Mouse (Mus musculus) thymus, postnatal 0 days (tissue): ENCODE data around the gene Brwd1. TPM values are rescaled to one million over a fixed set of nuclear protein-coding genes. Genes with fewer than 3 reads are reported as not detected.
A peak's percentile ranks its signal among the peaks of the same experiment; 100 is the strongest.
"Not testable (repeated sequence)": the region's sequence is repeated elsewhere in the genome, so short reads cannot be mapped to it uniquely, and the experiment has no call there.

Experiments
- DNase-seq: peaks from one replicate; pipeline ENCODE4 v3.0.0-alpha.2; 2015; ENCODE audit warnings: low spot score
- polyA plus RNA-seq: library from polyadenylated mRNA; unstranded; fragments of >200 nt; fragmentation: Nextera tagmentation; extraction: Ambion mirVana; gene quantifications from 2 replicates; pipeline ENCODE4 v1.2.1, GENCODE M21; 2015

The Brwd1 gene
- polyA plus RNA-seq: 56.8 and 62.9 TPM in 2 replicates

GRCm38 (mm10) chr16:96082301-96083178 is at the start of gene Brwd1:
Gene Brwd1 (minus strand): TSS chr16:96082526.
- peak; percentile 95 for DNase-seq

GRCm38 (mm10) chr16:96128466-96128865 is 46.1 kb upstream of the Brwd1 start:
- DNase-seq: no peak

DNA sequence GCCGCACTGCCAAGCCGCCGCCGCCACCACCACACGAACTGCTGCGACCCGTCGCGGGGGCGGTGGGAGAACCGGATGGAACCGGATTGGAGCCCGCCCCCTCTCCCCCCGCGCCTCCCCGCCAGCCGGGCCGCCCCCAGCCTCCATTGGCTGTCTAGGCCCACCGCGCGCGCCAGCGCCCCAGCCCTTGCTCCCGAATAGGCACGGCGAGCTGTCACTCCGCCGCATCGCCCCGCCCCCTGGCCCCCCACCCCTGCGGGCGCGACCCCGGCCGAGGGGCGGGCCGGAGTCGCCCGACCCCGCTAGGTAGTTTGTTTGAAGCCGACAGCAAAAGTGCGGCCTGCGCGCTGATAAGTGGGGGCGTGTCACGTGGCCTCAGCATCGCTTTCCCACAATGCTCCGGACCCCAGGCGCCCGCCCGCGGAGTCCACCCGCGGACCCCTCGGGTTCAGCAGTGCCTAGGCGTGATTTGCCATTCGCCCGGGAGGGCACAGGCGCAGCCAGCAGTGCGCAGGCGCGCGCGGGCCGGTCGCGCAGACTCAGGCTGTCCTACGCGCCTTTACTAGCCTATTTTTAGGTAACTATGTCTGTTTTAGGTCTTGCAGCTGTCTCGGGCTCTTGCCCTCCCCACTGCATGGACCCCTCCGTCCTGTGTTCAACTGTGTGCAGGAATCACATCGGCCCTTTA is 45.5 kb upstream of the Brwd1 start, which contains the start of gene Hmgn1:
Gene Hmgn1 (minus strand): TSS at position 73 of the 688 bp plus-strand sequence.
- DNase-seq: peak; percentile 92

- no peak for DNase-seq
Measured at GRCm38 (mm10) chr16:96127288-96127656, 44.9 kb upstream of the Brwd1 start.

DNA sequence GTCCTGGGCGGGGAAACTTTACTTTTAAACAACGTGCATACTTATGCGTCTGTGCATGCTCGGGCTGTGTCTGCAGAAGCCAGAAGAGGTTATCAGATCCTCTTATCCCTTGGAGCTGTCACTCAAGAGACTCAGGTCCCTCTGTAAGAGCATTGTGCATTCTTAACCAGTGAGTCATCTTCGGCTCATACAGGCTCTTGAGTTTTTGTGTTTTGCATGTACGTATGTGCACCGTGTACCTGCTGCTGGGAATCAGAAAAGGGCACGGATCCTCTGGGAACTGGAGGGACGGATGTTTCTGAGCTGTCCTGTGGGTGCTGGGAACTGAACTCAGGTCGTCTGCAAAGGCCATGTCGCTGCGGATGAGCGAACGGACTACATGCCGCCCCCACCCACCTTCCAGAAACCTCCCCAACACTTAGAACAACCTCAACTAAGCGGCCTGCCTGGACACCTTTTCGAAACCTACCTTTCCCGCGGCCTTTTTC is 44.4 kb upstream of the Brwd1 start:
- DNase-seq: peak; percentile 7

DNA sequence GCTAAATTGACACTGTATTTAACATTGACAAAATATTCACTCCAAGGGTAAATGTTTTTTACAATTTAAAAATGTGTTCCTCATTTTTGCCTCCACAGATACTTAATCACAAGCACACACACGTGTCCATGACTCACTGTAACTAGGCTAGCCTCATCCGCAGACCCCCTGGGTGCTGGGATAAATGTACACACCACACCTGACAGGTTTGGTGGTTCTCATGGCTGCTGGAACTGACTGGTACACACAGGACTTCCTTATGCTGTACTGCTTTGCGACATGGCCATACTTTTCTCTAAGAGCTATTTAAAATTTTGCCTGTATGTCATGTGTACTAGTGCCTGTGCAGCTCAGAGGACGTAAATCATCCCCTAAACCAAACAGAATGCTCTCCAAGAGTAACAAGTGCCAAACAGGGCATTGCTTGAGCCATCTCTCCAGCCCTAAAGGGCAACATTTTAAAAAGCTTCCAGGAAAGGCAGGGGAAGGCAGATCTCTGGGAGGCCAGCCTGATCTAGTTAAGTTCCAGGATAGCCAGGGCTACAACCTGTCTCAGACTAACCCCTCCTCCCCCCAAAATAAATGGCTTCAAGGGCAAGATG is 37.8 kb upstream of the Brwd1 start:
- DNase-seq: no peak

DNA sequence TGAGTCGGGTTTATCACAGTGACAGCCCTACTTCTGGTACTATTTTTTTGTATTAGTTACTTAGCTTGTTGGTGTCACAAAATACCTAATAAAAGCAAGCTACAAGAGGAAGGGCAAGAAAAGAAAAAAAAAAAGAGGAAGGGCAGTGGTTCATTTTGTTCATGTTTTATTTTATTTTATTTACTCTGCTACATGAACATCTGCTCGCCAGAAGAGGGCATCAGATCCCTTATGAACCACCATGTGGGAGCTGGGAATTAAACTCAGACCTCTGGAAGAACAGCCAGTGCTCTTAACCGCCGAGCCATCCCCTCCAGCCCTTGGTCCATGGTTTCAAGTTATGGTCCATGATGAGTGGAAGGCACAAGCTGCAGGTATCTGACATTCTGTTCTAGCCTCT is 32.4 kb upstream of the Brwd1 start:
- DNase-seq: no peak

- DNase-seq: no peak
Measured at GRCm38 (mm10) chr16:96112769-96113168, 30.4 kb upstream of the Brwd1 start.

DNA sequence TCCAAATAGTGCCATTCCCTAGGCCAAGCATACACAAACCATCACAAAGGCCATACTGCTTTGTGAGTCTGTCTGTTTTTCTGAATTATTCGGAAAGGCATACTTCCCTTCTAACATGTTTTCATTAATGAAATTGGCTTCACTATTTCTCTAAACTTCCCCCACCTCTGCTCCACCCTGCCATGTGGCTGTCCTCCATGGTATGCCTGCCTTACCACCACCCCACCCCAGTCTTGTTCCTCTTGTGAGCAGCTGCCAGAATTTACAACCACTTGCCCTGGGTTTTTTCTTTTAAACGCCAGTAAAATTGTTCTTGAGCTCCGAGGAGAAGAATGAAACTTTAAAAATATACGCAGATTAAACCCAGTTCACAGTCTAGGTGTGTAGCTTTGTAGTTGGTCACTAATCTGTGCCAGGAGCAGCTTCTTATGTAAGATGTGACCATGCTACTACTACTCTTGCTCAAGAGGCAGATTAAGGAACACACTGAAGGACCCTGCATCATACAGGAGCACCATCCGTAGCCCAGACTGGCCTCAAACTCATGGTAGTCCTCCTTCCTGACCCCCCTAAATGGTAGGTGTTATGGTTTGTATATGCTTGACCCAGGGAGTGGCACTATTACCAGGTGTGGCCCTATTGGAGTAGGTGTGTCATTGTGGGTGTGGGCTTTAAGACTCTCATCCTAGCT is 28.5 kb upstream of the Brwd1 start:
- no peak for DNase-seq

GRCm38 (mm10) chr16:96109673-96110072 is 27.3 kb upstream of the Brwd1 start:
- DNase-seq: no peak

- peak; percentile 42 for DNase-seq
Measured at GRCm38 (mm10) chr16:96103036-96103435, 20.7 kb upstream of the Brwd1 start.

DNA sequence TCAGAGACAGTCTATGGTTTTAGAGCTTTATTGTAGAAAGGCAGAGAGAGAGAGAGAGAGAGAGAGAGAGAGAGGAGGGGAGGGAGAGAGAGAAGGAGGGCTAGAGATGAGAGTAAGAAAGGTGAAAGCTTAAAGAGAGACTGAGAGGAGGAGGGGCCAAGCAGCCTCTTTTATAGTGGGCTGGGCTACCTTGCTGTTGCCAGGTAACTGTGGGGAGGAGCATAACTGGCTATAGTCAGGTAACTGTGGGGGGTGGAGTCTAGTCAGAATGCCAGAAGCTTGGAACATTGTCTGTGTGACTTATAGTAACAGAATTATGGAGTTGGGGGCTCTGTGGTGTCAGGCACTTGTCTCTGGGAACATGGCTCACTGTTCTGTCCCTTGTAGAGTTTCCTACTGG is 15.5 kb upstream of the Brwd1 start:
- not testable (repeated sequence) for DNase-seq

GRCm38 (mm10) chr16:96095966-96096365 is 13.6 kb upstream of the Brwd1 start:
- DNase-seq: no peak

DNA sequence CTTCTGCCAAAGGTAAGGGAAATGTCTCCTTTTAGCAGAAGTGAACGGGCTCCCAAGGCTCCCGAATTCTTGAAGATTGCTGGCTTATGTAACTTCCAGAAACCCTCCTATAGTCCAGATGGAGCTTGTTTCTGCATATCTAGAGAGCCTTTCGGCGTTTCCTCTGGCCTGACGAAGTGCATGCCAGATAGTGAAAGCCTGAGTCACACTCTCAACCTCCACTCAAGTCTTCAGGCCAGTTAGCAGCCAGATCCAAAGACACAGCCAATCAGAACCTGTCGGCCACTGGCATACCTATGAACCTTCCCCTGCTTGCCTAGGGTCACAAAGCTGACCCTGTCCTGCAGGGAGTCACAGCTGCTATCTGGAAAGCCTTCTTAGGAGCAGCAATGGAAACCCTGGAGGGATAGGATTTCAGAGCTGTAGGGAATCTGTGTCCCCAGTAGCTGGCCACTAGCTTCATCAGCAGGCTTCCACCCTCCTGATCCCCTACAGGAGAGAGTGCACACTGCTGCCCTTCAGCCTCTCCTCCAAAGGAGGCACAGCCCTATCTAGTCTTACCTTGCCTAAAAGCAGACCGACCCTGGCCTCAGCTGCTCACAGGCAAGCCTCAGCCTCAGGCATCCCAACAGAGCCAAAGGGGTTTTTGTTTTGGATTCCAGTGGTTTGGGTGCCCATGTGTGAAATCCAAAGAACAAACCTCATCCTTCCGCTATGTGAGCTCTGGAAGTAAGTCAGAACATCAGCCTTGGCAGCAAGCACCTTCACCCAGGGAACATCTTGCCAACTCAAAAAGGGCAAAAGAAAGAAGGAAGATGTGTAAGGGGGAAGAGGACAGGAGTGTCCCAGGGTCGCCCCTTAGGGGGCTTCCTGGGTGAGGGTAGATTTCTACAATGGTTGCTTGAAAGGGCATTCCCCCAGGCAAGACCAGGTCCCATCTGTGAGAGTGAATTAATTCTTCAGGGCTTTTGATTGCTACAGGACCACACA is 9.5 kb upstream of the Brwd1 start:
- DNase-seq: no peak

- DNase-seq: no peak
Measured at GRCm38 (mm10) chr16:96088120-96088519, 5.8 kb upstream of the Brwd1 start.

GRCm38 (mm10) chr16:96087436-96087835 is 5.1 kb upstream of the Brwd1 start:
- no peak for DNase-seq

- DNase-seq: peak; percentile 71
Measured at GRCm38 (mm10) chr16:96087001-96087400, 4.7 kb upstream of the Brwd1 start.

DNA sequence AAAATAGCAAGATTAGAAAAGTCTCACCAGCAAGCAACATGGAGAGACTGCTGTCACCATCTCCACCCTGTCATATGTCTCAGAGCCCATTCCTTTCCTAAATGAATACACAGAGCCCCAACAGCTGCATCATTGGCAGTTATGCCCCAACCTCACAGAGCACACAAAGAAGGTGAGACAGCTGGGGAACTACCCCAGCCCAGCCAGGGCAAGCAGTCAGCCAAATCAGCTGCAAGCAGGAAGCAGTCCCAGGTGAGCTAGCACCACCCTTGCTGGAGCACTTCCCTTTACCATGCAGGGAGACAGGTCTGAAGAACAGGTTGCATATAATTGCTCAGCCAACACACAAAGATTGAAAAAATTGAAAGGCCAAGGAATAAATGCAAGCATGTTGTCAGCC is 3.3 kb upstream of the Brwd1 start:
- DNase-seq: peak; percentile 80

- DNase-seq: no peak
Measured at GRCm38 (mm10) chr16:96083179-96083646, 887 bp upstream of the Brwd1 start.

DNA sequence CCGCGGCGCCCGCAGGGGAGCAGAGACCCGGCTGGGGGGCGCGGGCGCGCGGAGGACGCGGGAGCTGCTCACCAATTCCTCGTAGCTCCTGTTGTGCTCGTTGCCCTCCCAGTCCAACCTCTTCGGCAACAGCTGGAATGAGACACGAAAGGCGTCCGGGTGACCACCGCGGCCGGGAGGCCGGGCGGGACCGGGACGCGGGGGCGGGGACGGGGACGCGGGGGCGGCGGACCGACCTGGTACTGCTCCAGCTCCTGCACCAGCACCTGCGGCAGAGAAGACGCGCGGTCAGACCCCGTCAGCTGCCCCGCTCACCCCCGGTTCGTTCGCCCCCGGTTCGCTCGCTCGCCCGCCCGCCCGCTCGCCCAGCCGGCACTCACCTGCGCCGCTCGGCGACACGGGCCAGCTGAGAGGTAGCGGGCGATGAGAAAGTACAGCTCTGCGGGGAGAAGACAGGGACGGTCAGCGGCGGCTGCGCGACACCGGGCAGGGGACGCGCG is 534 bp downstream of the Brwd1 start:
- DNase-seq: no peak
